Mouse (Mus musculus): ENCODE results near the gene Gm5150.
"Not testable (repeated sequence)": the region's sequence is repeated elsewhere in the genome, so short reads cannot be mapped to it uniquely, and the experiment has no call there.

Gene Gm5150

GRCm38 (mm10) chr3:16006215-16006614, at the start of gene Gm5150:
TSS of gene Gm5150 (minus strand) at chr3:16006437.
- DNase-seq = no peak

GRCm38 (mm10) chr3:16051736-16052135, 45.5 kb upstream of the Gm5150 start:
- DNase-seq = not testable (repeated sequence)

GRCm38 (mm10) chr3:16047288-16047687, 41.1 kb upstream of the Gm5150 start:
- DNase-seq = peak; percentile 9

GRCm38 (mm10) chr3:16043315-16043714, 37.1 kb upstream of the Gm5150 start:
- peak; percentile 60 for DNase-seq

- DNase-seq = peak; percentile 41
These were observed 18.8 kb upstream of the Gm5150 start for GRCm38 (mm10) chr3:16024988-16025387.

DNA sequence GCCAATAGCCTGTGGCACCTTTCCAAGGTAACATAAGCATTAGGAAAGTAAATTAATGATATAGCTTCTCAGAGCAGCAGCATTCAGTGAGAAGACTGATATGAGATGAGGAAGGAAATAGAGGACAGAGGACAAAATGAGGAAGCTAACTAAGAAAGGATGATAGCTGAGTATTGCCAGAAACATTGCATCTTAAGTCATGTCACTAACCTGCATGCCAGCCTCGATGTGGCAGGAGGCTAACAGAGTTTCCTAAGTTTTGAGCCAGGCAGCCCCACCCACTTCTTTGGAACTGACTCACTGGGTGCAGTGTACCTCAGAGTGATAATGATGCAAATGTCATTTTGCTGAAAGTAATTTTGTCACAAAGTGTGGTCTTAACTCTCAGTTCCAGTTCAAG, 16.0 kb upstream of the Gm5150 start:
- no peak for DNase-seq

- DNase-seq = not testable (repeated sequence)
These were observed 8.2 kb upstream of the Gm5150 start for GRCm38 (mm10) chr3:16014456-16014855.

DNA sequence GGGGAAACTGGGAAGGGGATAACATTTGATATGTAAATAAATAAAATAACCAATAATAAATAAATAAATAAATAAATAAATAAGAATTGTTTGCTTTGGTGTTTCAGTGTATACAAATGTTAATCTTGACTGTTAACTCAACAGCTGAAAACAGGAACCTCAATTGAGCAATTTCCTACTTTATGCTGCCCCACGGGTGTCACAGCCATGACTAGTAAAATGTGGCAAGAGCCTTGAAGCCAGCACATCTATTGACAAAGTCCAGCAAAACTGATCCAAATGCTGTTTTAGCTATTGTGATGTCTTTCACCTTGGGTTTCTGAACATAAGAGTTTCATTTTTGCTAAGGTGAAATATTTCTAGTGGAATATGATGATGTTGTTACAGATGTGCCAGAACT, 1.6 kb upstream of the Gm5150 start:
- DNase-seq = no peak

- DNase-seq = no peak
These were observed 2.2 kb downstream of the Gm5150 start for GRCm38 (mm10) chr3:16003890-16004633.

GRCm38 (mm10) chr3:15999479-15999878, 6.8 kb downstream of the Gm5150 start:
- DNase-seq = not testable (repeated sequence)

DNA sequence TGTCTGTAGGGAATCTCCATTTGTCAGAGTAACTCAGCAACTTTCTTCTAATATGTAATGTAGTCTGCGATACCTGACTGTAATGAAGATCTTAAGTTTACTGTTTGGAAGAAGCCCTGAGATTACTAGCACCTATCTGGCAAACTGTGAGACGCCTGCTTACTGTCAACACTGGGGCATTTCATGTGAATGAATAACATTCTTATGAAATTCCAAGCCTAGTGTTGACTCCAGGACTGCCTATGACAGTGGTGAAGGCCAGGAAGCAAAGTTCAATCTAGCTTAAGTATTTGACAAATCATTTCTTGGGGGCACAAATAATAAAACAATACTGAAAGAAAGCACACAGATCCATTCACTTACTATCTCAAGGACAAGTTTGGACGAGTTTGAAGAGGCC, 24.0 kb downstream of the Gm5150 start:
- DNase-seq = no peak

DNA sequence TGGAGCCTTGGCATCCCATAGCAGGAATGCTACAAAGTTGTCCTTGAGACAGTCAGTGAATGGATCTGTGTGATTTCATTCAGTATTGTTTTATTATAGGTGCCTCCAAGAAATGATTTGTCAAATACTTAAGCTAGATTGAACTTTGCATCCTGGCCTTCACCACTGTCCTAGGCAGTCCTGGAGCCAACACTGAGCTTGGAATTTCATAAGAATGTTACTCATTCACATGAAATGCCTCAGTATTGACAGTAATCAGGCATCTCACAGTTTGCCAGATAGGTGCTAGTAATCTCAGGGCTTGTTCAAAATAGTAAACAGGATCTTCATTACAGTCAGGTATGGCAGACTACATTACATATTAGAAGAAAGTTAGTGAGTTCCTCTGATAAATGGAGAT, 49.3 kb downstream of the Gm5150 start:
- no peak for DNase-seq
